Comparison of ENCODE assay signal across 11 mouse cellular contexts in genomic region chr6:92446662-92447061, GRCm38 (mm10).
DNase-seq lines count a peak whose midpoint lies in the region; ATAC-seq lines count a peak whose summit lies in the region.
"Had no signal": no experiment of that assay in that cellular context is flagged by ENCODE, and none has a peak within 500 bp of the region (broad histone marks: within the 10 kb centered on the region; RNA-seq: fewer than 3 reads in every experiment).

No protein-coding gene starts in this region.

- no peak overlapping the region for H3K9ac ChIP-seq in kidney, embryonic 14.5 days (ENCODE audit: low read depth, low read length)
- no peak overlapping the region for H3K9ac ChIP-seq in heart, embryonic 12.5 days
- H3K9ac ChIP-seq in kidney, embryonic 15.5 days: no peak overlapping the region

- no peak overlapping the region for H3K4me2 ChIP-seq in kidney, embryonic 14.5 days (replicated peaks; ENCODE audit: low read depth, low read length)
- H3K4me2 ChIP-seq in heart, embryonic 12.5 days: no peak overlapping the region
- H3K4me2 ChIP-seq in kidney, embryonic 15.5 days: no peak overlapping the region

- no peaks in the 10 kb centered on the region for H3K9me3 ChIP-seq in kidney, embryonic 14.5 days (ENCODE audit: control insufficient read depth, low read length)
- H3K9me3 ChIP-seq in heart, embryonic 12.5 days (replicated peaks): no peaks in the 10 kb centered on the region
- H3K9me3 ChIP-seq in kidney, embryonic 15.5 days (replicated peaks): no peaks in the 10 kb centered on the region
- H3K9me3 ChIP-seq: limb, embryonic 10.5 days; midbrain, embryonic 10.5 days had no signal

- no peaks in the 10 kb centered on the region for H3K4me1 ChIP-seq in kidney, embryonic 14.5 days (ENCODE audit: control insufficient read depth, insufficient read depth, low read length)
- peaks cover 21% of the 10 kb centered on the region for H3K4me1 ChIP-seq in heart, embryonic 12.5 days (replicated peaks)
- H3K4me1 ChIP-seq in kidney, embryonic 15.5 days: 0 out of 2 replicates have a peak, but pooled peaks cover 3% of the 10 kb centered on the region

- H3K27ac ChIP-seq in kidney, embryonic 14.5 days (ENCODE audit: low read depth, low read length): no peak overlapping the region
- H3K27ac ChIP-seq in heart, embryonic 12.5 days (ENCODE audit: poor library complexity, severe bottlenecking): peak overlapping the region; percentile 50
- peak overlapping the region; percentile 46 for H3K27ac ChIP-seq in kidney, embryonic 15.5 days
- H3K27ac ChIP-seq: limb, embryonic 10.5 days; midbrain, embryonic 10.5 days had no signal

- peak; percentile 35 for DNase-seq in kidney, adult 11 months
- peak; percentile 71 for DNase-seq in lung, postnatal 36 days
- DNase-seq in cerebellum, adult 8-10 months: no peak
- DNase-seq in frontal cortex, postnatal 10 days (ENCODE audit: low spot score in 2 of 2): no peak
- no peak for DNase-seq in ovary, postnatal 10 days (ENCODE audit: low spot score)
- DNase-seq: cerebellum, adult 11-12 months had no signal

- no peak; the same call in 1 of the 2 replicates for ATAC-seq in kidney, embryonic 14.5 days (ENCODE audit: low FRiP score, low TSS enrichment)
- peak; percentile 66; the same call in 1 of the 2 replicates for ATAC-seq in heart, embryonic 12.5 days (ENCODE audit: insufficient number of reproducible peaks, low FRiP score)
- no peak for ATAC-seq in kidney, embryonic 15.5 days (replicated peaks; ENCODE audit: low FRiP score)

- H3K36me3 ChIP-seq in kidney, embryonic 14.5 days (ENCODE audit: control insufficient read depth, insufficient read depth, low read length): no peaks in the 10 kb centered on the region
- no peaks in the 10 kb centered on the region for H3K36me3 ChIP-seq in heart, embryonic 12.5 days
- no peaks in the 10 kb centered on the region for H3K36me3 ChIP-seq in kidney, embryonic 15.5 days
- H3K36me3 ChIP-seq: limb, embryonic 10.5 days; midbrain, embryonic 10.5 days had no signal

- no peaks in the 10 kb centered on the region for H3K27me3 ChIP-seq in kidney, embryonic 14.5 days (ENCODE audit: control insufficient read depth, insufficient read depth, low read length)
- no peaks in the 10 kb centered on the region for H3K27me3 ChIP-seq in heart, embryonic 12.5 days (replicated peaks)
- no peaks in the 10 kb centered on the region for H3K27me3 ChIP-seq in kidney, embryonic 15.5 days

- WGBS in kidney, embryonic 14.5 days: 33% methylated on average over 3 of the region's 3 CpGs
- 31% methylated on average over 3 of the region's 3 CpGs for WGBS in heart, embryonic 12.5 days
- WGBS in kidney, embryonic 15.5 days: 30% methylated on average over 3 of the region's 3 CpGs

- no peak overlapping the region for H3K4me3 ChIP-seq in kidney, embryonic 14.5 days (ENCODE audit: low read length)
- no peak overlapping the region for H3K4me3 ChIP-seq in heart, embryonic 12.5 days
- no peak overlapping the region for H3K4me3 ChIP-seq in kidney, embryonic 15.5 days (replicated peaks)
- H3K4me3 ChIP-seq: limb, embryonic 10.5 days; midbrain, embryonic 10.5 days had no signal

Comparison
In these comparisons a context has a peak if more than half of its experiments do, and no peak if none do; other contexts are left out.
1. DNase-seq: peak in kidney, adult 11 months (single experiment) and lung, postnatal 36 days (single experiment); none in cerebellum, adult 8-10 months (single experiment), frontal cortex, postnatal 10 days (0 of 2) and ovary, postnatal 10 days (single experiment).